Mouse (Mus musculus): ENCODE measurements around the gene Ncstn. TPM values are rescaled to one million over a fixed set of nuclear protein-coding genes. Genes with fewer than 3 reads are reported as not detected.

The Ncstn gene
- polyA plus RNA-seq, 1 experiment from 2014 or later, result 133 TPM

DNA sequence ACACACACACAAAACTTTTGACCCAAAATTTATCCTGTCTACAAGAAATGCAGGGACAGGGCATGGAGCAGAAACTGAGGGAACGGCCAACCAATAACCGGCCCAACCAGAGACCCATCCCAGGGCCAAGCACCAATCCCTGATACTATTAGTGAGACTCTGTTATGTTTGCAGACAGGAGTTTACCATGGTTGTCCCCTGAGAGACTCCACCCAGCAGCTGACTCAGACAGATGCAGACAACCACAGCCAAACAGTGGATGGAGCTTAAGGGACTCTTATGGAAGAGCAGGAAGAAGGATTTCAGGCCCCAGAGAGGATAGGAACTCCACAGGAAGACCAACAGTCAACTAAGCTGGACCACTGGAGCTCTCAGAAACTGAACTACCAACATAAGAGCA is 52.7 kb downstream of the Ncstn start:
- Histone ChIP-seq H3K27me3 (ENCODE audit: insufficient read depth, low read length) (no peaks in the 10 kb centered on the region), H3K9me3 (ENCODE audit: low read depth, low read length) (no peaks in the 10 kb centered on the region), H3K4me2 (no peak overlapping the region), H3K9ac (no peak overlapping the region), H3K36me3 (ENCODE audit: insufficient read depth) (no peaks in the 10 kb centered on the region), H3K4me1 (ENCODE audit: insufficient read depth) (peaks cover 12% of the 10 kb centered on the region; the same call in 1 of the 2 replicates), H3K27ac (ENCODE audit: low read depth) (no peak overlapping the region), H3K4me3 (ENCODE audit: low read depth, low read length) (no peak overlapping the region)
- 96% methylated on average over 2 of the region's 2 CpGs for WGBS
- DNase-seq (no peak), ATAC-seq (ENCODE audit: insufficient read depth) (no peak)
- no peak for TF ChIP-seq CTCF (IDR thresholded peaks at IDR 0.05; ENCODE audit: low read depth)

DNA sequence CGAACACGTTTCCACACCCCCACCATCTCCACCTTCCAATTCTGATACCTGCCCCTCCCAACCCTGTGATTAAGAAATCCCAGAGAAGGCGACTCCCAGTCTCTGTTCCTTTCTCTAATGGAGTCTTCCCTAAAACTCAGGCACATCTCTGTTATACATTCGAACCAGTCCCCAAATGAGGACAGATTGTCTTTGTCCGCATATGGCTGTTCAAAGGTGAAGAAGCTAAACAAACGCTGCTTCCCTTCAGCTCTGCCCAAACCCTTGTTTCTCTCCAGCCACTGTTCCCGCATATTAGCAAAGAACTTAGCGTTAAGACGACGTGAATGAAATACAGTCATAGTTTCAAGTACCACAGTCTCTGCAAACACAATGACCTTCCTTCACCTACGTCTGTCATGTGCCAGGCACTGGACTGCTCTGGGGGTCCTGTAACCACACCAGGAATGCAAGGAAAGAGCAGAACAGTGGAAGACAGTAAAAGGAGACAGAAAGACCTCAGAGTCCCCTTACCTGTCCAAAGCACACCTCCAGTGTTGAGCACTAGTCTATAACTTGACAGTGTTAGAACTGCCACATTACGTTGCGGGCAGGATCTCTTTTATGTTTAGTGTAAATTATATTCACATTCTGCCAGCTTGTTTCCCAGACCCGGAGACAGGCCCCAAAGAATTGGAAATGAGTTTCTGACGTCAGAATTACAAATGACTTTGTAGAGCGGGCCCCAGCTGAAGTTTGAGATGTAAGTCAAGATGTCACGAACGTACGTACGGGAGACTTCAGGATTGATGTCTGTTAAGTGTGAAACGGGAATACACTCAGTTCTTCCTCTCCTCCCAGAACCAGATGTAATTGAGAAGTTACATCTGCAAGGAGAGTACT is 54.0 kb downstream of the Ncstn start, which contains the start of gene Vangl2:
TSS of gene Vangl2 (minus strand) at position 51 of the 882 bp plus-strand sequence.
- Histone ChIP-seq H3K27ac (ENCODE audit: low read depth) (peak within 1 kb of the TSS; percentile 91), H3K27me3 (ENCODE audit: insufficient read depth, low read length) (no peaks in the 10 kb centered on the region), H3K4me1 (ENCODE audit: insufficient read depth) (peaks cover 12% of the 10 kb centered on the region; the same call in 1 of the 2 replicates), H3K9me3 (ENCODE audit: low read depth, low read length) (no peaks in the 10 kb centered on the region), H3K9ac (peak within 1 kb of the TSS; percentile 93), H3K4me2 (peak within 1 kb of the TSS; percentile 72), H3K36me3 (ENCODE audit: insufficient read depth) (no peaks in the 10 kb centered on the region; the same call in 1 of the 2 replicates), H3K4me3 (ENCODE audit: low read depth, low read length) (peak within 1 kb of the TSS; percentile 86)
- TF ChIP-seq CTCF (IDR thresholded peaks at IDR 0.05; ENCODE audit: low read depth), result no peak
- DNase-seq (no peak), ATAC-seq (ENCODE audit: insufficient read depth) (no peak)
- 47% methylated on average over 21 of the region's 21 CpGs for WGBS

DNA sequence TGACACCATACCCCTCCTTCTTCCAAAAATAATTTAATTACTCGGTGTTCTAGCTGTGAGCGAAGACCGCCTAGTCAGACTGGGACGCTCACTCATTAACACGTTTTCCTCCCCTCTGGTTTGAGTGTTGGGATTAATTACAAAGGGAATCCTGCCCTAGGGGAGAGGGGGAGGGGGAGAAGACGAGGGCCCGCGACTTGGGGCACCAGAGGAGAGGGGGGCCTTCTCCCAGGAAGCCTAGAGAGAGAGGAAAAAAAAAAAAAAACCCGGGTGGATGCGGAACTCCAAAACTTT is 54.8 kb downstream of the Ncstn start:
- peak overlapping the region; percentile 72 for H3K4me2 ChIP-seq
- peak overlapping the region; percentile 93 for H3K9ac ChIP-seq
- peak overlapping the region; percentile 86 for H3K4me3 ChIP-seq (ENCODE audit: low read depth, low read length)
- H3K27ac ChIP-seq (ENCODE audit: low read depth), result peak overlapping the region; percentile 91; the same call in 1 of the 2 replicates
- no peaks in the 10 kb centered on the region; the same call in 1 of the 2 replicates for H3K36me3 ChIP-seq (ENCODE audit: insufficient read depth)
- peaks cover 12% of the 10 kb centered on the region; the same call in 1 of the 2 replicates for H3K4me1 ChIP-seq (ENCODE audit: insufficient read depth)
- TF ChIP-seq CTCF (IDR thresholded peaks at IDR 0.05; ENCODE audit: low read depth), result no peak
- DNase-seq (no peak), ATAC-seq (ENCODE audit: insufficient read depth) (no peak)
- no peaks in the 10 kb centered on the region for H3K27me3 ChIP-seq (ENCODE audit: insufficient read depth, low read length)
- 16% methylated on average over 10 of the region's 10 CpGs for WGBS
- H3K9me3 ChIP-seq (ENCODE audit: low read depth, low read length), result no peaks in the 10 kb centered on the region

DNA sequence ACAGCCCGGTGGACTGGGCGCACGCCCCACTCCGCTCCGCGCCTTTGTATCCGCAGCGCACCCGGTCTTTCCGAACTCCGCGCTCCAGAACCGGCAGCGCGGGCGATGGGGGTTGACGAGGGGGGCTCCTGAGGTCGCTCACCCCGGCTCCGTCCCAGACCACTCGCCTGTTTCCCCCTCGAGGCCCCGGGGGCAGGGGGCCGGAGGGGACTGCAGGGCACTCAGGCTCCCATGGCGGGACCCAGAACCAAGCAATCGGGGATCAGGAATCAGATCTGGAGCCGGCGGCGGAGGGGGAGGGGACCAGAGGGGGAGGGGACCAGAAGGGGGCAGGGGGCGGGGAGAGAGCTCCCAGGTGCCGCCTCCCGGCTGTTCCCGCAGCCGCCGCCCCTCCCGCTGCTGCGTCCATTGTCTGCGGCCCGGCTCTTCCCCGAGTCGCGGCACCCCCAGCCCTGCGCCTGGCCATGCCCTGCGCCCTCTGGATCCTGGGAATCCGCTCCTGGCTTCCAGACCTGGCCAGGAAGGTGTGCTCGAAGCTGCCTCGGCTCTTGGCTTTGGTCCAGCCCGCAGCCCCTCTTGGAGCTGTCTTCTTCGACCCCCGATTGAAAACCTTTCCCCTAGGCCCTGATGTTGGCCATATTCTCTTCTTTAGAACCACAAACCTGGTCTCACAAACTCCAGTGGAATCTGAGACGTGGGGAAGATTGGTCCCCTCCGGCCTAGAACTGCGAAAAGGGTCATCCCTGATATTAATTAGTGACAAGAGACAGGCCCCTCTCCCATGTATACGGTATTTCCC is 55.4 kb downstream of the Ncstn start:
- Histone ChIP-seq H3K27me3 (ENCODE audit: insufficient read depth, low read length) (no peaks in the 10 kb centered on the region), H3K4me1 (ENCODE audit: insufficient read depth) (peaks cover 12% of the 10 kb centered on the region; the same call in 1 of the 2 replicates), H3K9me3 (ENCODE audit: low read depth, low read length) (no peaks in the 10 kb centered on the region), H3K36me3 (ENCODE audit: insufficient read depth) (no peaks in the 10 kb centered on the region; the same call in 1 of the 2 replicates), H3K4me3 (ENCODE audit: low read depth, low read length) (peak overlapping the region; percentile 86), H3K9ac (peak overlapping the region; percentile 93), H3K4me2 (peak overlapping the region; percentile 72), H3K27ac (ENCODE audit: low read depth) (peak overlapping the region; percentile 91)
- WGBS, result under 1% methylated on average over 50 of the region's 54 CpGs
- ATAC-seq (ENCODE audit: insufficient read depth) (peak; percentile 88), DNase-seq (peak; percentile 95)
- no peak for TF ChIP-seq CTCF (IDR thresholded peaks at IDR 0.05; ENCODE audit: low read depth)

DNA sequence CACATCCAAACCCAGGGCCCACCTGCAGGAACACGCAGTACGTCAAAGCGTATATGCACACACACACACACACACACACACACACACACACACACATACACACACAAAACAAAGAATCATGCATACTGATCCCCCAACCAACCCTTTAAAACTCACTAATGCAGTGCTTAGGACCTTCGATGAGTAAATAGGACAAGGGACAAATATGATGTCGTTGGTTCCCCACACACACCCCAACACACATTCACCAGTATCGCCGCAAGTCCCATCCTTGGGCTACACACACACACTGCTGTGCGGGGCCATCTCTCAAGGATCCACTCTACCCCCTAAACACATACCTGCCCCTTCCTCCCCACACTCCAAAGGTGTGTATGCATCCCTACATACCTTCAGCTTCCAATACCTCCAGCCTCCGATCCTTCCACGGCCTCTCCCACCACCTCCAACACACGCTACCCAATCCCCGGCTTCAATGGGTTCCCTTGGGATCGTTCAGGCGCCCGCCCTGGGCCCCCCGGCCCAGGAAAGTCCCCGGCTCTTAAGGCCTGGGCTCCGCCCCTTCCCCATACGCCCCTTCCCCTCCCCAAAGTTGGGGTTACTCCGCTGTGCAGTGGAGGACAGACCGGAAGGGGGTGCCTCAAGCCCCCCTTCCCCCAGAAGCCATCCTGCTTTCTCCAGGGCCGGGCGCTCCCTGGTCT is 56.2 kb downstream of the Ncstn start:
- Histone ChIP-seq H3K4me1 (ENCODE audit: insufficient read depth) (peaks cover 12% of the 10 kb centered on the region; the same call in 1 of the 2 replicates), H3K4me2 (peak overlapping the region; percentile 72), H3K27ac (ENCODE audit: low read depth) (peak overlapping the region; percentile 91), H3K27me3 (ENCODE audit: insufficient read depth, low read length) (no peaks in the 10 kb centered on the region), H3K36me3 (ENCODE audit: insufficient read depth) (peaks cover 3% of the 10 kb centered on the region; the same call in 1 of the 2 replicates), H3K4me3 (ENCODE audit: low read depth, low read length) (peak overlapping the region; percentile 86), H3K9me3 (ENCODE audit: low read depth, low read length) (no peaks in the 10 kb centered on the region), H3K9ac (peak overlapping the region; percentile 93)
- peak; percentile 82 for ATAC-seq (ENCODE audit: insufficient read depth)
- TF ChIP-seq CTCF (IDR thresholded peaks at IDR 0.05; ENCODE audit: low read depth), result no peak
- WGBS, result 2% methylated on average over 23 of the region's 23 CpGs
- DNase-seq, result peak; percentile 77

DNA sequence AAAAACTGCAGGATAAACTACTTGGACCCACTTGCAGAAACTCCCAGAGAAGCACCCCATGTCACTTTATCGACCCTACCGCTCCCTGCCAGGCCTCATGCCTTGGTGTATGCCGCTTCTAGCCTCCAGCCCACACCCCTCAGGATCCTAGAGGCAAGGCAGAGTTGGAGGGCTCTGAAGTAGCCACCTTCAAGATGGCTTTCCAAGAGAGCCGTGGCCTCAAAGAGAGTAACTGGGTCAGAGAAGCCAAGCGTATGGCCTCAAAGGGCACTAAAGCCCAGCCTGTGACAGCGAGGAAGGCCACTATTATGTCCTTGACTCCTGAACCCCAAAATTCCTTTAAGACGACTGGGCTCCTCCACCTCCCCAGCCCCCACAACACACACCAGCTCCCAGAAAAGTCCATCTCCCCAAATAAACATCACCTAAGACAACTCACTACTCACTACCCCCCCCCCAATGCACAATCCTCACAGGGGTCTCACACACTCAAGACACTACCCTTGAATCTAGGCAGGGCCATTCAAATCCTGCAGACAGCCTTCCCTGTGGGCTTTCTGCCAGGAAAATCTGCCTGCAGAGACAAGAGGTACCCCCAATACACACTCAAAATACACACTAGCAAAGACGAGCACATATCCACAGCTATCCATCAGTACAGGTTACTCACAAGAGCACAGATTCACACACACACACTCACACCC is 57.2 kb downstream of the Ncstn start:
- Histone ChIP-seq H3K4me2 (peak overlapping the region; percentile 72), H3K4me1 (ENCODE audit: insufficient read depth) (peaks cover 12% of the 10 kb centered on the region; the same call in 1 of the 2 replicates), H3K4me3 (ENCODE audit: low read depth, low read length) (peak overlapping the region; percentile 86), H3K36me3 (ENCODE audit: insufficient read depth) (peaks cover 3% of the 10 kb centered on the region; the same call in 1 of the 2 replicates), H3K27me3 (ENCODE audit: insufficient read depth, low read length) (no peaks in the 10 kb centered on the region), H3K27ac (ENCODE audit: low read depth) (no peak overlapping the region), H3K9ac (peak overlapping the region; percentile 93; the same call in 1 of the 2 replicates), H3K9me3 (ENCODE audit: low read depth, low read length) (no peaks in the 10 kb centered on the region)
- no peak for ATAC-seq (ENCODE audit: insufficient read depth)
- WGBS, result 44% methylated on average over 8 of the region's 8 CpGs
- no peak for TF ChIP-seq CTCF (IDR thresholded peaks at IDR 0.05; ENCODE audit: low read depth)
- DNase-seq, result no peak

Data from lung, embryonic 14.5 days (tissue).